Mouse (Mus musculus): ENCODE results near the gene Mbnl2.
A peak's percentile ranks its signal among the peaks of the same experiment; 100 is the strongest.
"Not testable (repeated sequence)": the region's sequence is repeated elsewhere in the genome, so short reads cannot be mapped to it uniquely, and the experiment has no call there.

The Mbnl2 gene

DNA sequence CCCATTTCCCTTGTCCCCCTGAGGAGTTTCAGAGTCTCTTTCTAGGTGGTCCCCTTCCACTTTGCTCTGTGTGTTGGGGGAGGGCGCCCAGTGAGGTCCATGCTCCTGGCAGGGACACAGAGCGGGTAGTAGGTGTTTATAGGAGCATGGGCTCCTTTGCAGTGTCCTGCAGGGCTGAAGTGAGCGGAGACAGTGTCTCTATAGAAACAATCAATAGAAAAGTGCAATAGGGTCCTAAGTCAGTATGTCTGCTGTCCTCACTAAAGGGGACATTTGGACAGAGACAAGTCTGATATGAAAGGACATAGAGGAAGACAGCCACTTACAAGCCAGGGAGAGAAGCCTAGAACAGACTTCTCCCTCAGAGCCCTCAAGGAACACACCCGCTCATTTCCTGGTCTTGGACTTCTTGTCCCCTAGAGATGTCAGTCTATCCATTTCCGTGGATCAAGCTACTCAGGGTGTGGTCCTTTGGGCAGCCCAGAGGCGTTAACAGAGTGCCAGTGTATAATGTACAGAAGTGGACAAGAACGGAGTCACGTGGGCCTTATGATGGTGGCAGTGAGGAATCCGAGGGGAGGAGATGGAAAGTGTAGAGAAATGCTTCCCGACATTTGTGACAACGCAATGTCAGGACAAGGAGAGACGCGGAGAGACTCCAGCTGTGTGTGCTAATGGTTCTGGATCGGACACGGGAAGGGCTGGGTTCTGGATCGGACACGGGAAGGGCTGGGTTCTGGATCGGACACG, 82.0 kb downstream of the Mbnl2 start:
- no peak for DNase-seq (ENCODE audit: low spot score)

DNA sequence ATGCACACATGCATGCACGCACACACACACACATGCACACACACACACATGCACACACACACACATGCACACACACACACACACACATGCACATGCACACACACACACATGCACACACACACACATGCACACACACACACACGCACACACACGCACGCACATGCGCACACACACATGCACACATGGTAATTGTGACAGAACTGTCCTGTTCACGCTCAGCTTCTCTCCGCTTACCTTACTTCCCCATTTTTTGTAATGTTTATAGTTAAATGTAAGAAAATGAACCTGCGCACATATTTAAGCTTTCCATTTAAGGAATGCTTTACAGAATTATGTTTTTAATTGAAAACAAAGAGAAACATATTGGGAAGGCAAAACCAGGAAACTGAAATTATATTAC, 84.1 kb downstream of the Mbnl2 start:
- not testable (repeated sequence) for DNase-seq (ENCODE audit: low spot score)

GRCm38 (mm10) chr14:120361121-120361520, 85.7 kb downstream of the Mbnl2 start:
- no peak for DNase-seq (ENCODE audit: low spot score)

DNA sequence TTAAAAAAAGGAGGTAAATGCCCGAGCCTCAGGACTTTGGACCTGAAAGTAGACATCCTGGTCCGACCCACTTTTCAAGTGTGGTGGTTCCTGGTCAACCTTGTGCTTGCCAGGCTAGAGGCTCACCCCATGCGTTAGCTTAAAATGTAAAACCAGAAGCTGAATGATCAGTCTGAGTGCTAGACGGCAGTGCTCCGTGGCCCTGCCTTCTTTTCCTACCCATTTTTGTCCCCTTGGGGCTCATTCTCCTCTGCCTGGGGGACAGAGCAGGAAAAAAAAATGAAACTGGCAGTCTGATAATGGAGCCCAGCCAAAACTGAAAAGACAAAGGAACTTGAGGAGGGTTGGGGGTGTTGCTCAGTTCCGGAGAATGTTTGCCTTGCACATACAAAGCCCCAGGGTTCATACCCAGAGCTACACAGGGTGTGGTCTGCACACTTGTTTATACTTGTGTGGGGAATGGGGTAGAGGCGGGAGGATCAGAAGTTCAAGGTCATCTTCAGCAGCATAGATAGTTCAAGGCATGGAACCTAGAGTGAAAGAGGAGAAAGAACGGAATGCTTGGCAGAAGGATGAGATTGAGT, 87.0 kb downstream of the Mbnl2 start:
- DNase-seq (ENCODE audit: low spot score), result no peak

GRCm38 (mm10) chr14:120363090-120363818, 87.8 kb downstream of the Mbnl2 start:
- DNase-seq (ENCODE audit: low spot score), result no peak

GRCm38 (mm10) chr14:120365088-120365487, 89.6 kb downstream of the Mbnl2 start:
- no peak for DNase-seq (ENCODE audit: low spot score)

- DNase-seq (ENCODE audit: low spot score), result peak; percentile 38
These were observed 91.5 kb downstream of the Mbnl2 start for GRCm38 (mm10) chr14:120366962-120367361.

- DNase-seq (ENCODE audit: low spot score), result no peak
These were observed 92.1 kb downstream of the Mbnl2 start for GRCm38 (mm10) chr14:120367589-120367988.

DNA sequence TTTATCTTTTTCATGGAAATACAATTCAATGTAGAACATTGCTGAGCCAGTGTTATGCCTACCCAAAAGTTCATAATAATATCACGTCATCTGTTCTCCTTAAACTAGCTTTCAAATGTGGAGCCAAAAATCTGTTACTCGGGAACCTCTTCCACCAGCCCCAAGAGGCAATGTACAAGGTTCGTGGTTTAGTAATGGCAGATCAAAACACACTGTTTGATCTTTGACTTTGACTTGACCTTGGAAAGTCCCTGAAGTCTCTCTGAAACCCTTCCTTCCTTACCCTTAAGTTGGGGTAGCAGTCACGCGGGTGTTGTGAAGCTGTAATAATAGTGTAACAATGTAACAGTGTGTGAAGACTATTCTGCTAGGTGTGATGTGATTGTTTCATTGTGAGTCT, 93.0 kb downstream of the Mbnl2 start:
- no peak for DNase-seq (ENCODE audit: low spot score)

GRCm38 (mm10) chr14:120368914-120369391, 93.5 kb downstream of the Mbnl2 start:
- DNase-seq (ENCODE audit: low spot score), result no peak

DNA sequence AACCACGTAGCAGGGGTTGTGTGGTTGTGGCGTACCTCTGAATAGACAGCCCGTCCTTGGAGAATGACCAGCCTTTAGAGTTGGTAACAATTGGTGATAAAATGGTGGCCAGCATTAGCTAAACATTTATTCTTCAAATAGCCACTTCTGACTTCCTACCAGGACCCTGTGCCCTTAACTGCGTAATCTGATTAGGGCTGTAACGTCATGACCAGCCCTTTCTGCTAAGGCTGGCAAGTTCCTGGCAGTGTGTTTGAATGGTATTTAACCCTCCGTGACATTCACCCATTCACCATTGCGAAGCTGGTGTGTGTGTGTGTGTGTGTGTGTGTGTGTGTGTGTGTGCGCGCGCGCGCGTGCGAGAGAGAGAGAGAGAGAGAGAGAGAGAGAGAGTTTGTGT, 94.6 kb downstream of the Mbnl2 start:
- no peak for DNase-seq (ENCODE audit: low spot score)

- no peak for DNase-seq (ENCODE audit: low spot score)
These were observed 95.2 kb downstream of the Mbnl2 start for GRCm38 (mm10) chr14:120370631-120371030.

- DNase-seq (ENCODE audit: low spot score), result no peak
These were observed 95.7 kb downstream of the Mbnl2 start for GRCm38 (mm10) chr14:120371174-120371573.

DNA sequence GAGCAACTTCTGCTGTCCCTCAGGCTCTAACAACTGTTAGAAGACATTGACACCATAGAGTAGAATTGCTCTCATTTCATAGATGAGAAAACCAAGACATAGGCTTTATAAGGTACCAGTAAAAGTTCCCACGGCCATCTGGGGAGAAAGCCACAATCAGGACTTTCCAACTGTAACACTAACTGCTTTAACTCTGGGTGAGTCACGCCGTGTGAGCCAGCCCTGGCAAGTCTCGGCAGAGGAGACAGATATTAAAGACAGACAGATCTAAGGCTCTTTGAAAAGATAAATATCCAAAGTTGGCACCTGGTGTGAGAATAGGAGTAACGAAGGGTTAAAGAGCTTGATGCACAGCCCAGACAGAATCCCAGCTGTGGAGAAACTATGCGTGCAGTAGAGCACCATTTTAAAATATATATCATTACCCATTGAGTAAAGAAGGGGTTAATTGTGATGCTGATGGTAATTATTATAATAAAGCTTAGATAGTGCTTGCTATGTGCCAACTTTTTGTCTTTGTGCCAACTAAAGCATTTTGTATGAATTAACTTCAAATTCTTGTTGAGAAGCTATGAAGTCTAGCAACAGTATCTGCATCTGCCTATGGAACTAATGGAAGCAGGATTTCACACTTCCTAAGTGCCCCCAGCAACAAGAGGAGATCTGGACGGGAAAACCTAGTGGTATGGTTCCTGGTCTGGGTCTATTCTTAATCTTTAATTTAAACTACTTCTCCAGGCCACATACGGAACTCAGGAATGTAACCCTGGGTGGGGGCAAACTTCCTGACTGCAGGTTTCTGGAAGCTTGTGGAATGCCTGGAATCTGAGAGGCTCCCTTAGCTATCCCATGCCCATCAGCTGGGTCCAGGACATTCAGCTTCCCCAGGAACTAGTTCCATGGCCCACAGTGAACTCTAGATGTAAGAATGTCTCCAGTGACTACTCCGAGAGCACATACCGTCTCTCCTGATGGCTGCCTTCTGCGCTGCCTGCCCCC, 97.9 kb downstream of the Mbnl2 start:
- DNase-seq (ENCODE audit: low spot score), result no peak

- DNase-seq (ENCODE audit: low spot score), result no peak
These were observed 99.3 kb downstream of the Mbnl2 start for GRCm38 (mm10) chr14:120374786-120375185.

DNA sequence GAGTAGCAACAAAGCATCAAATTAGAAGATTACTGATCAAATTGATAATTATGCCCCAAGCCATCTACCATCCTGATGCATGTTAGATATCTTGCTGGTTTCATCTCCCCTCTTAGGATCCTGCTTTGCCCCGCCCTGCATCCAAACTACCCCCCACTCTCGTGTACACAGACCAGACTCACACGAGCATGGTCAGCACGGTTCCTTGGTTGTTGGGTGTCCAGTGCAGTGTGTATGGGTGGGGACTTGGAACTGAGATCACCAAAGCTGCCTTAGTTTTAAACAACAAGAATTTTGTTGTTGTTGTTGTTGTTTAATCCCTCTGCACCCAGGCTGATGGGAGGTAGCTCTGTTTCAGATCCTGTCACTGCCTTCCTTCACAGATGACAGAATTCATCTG, 101.7 kb downstream of the Mbnl2 start:
- no peak for DNase-seq (ENCODE audit: low spot score)

DNA sequence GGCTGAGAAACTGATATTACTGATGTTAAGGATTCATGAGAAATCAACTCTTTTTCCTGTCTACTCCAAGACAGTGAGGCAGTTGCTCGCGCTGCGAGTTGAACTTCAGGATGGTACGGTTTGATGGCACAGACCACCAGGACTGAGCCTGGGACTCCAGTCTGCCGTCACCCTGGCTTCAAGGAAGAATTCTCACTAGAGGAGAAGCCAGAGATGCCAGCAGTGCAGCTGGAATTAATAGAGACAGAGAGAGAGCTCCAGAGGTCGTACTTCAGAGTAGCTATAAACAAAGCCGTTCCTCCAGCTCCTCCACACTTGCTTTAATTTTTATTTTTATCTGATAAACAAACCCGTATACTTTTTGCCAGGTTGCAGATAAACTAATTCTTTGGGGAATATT, 102.5 kb downstream of the Mbnl2 start:
- no peak for DNase-seq (ENCODE audit: low spot score)

DNA sequence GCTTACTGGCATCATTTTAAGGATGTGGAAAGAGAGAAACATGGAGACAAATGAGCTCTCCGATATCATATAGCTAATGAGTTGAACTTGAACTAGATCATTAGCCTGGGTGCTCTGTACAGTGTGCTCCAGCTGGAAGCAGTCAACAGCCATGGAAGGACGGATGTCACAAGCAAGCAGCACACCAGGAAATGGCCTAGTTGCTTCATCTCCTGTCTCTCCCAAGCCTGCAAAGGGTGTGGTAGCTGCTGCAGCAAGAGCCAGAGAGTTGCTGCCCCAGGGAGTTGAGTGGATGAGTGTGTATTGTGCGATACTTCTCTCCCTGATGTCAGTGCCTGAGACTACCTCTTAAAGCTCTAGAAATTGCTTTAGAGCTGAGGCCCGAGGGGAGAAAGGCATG, 104.2 kb downstream of the Mbnl2 start:
- no peak for DNase-seq (ENCODE audit: low spot score)

- no peak for DNase-seq (ENCODE audit: low spot score)
These were observed 106.1 kb downstream of the Mbnl2 start for GRCm38 (mm10) chr14:120381378-120382134.

DNA sequence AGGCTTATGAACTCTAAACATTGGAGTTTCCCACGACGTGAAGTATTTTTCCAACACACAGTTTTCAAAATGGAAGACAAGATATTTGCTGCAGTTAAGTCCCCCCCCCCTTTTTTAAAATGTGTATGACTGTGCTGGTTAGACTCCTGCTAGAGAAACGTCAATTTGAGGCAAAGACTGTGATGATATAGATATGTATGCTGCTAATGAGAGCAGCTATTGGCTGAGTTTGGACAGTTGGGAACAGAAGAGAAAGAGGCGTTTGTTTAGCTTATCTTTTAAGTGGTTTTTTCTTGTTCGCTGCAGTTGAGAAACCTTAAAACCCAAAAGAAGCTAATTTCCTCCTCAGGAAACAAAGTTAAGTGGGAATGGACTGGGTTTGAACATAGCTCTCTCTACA, 106.7 kb downstream of the Mbnl2 start:
- no peak for DNase-seq (ENCODE audit: low spot score)

Measured in ovary, postnatal 36 days (tissue).